Mouse (Mus musculus): ENCODE results near the gene Dguok. TPM values are rescaled to one million over a fixed set of nuclear protein-coding genes. Genes with fewer than 3 reads are reported as not detected.
A peak's percentile ranks its signal among the peaks of the same experiment; 100 is the strongest.

The Dguok gene
- total RNA-seq (2021): 10 to 100 TPM; 44.5 to 47.5 TPM
- long read RNA-seq, experiment 1, transcript Dguok-201 (7 exons, 1,107 nt): major isoform, 73 of 115 reads
- long read RNA-seq, experiment 1, transcript Dguok-202 (6 exons, 1,007 nt): minor isoform, 9 of 115 reads
- long read RNA-seq, experiment 1, partial matches to known transcripts: 25 of 115 reads
- long read RNA-seq, experiment 1, other reads (novel, unspliced or antisense): 7 of 115 reads
- long read RNA-seq, experiment 2, transcript Dguok-201 (7 exons, 1,107 nt): major isoform, 20 of 32 reads
- long read RNA-seq, experiment 2, partial matches to known transcripts: 2 of 32 reads
- long read RNA-seq, experiment 2, other reads (novel, unspliced or antisense): 10 of 32 reads

GRCm38 (mm10) chr6:83506258-83507167 lies at the start of gene Dguok:
TSS of gene Dguok (minus strand) at chr6:83506969.
- peak; percentile 97 to 98 for DNase-seq

GRCm38 (mm10) chr6:83555972-83556371 lies 49.2 kb upstream of the Dguok start:
- no peak for DNase-seq

GRCm38 (mm10) chr6:83548346-83548745 lies 41.6 kb upstream of the Dguok start:
- no peak for DNase-seq

- no peak for DNase-seq
These were observed 39.0 kb upstream of the Dguok start for GRCm38 (mm10) chr6:83545778-83546177.

DNA sequence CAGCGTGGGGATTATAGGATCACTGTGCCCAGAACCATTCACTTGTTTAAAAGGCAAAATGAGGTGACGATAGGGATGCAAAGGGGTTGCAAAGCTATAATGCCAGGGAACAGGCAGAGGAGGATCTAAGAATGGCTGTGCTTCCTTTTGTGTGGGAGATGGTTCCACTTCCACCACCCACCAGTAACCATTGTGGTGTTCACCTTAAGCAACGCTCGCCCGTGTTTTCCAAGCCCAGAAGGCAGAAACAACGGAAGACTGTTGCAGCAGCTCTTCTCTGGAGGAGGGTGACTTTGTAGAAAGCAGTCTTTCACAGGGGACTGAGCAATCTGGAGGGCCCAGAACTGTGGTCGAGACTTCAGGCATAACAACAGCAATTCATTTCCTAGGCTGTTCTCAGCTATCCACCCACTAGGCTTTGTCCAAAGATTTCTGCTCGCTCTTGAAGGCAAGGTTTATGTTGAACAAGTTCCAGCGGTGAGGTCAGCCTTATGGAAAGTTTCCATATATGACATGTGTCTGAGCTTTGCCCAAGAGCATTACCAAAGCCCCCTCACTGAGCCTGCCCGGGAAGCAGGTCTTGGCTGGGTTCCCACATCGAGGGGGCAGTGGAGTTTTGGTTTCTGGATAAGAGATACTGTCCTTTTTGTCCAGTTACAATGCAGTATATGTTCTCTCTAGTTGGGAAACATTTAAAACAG lies 35.1 kb upstream of the Dguok start:
- no peak for DNase-seq

DNA sequence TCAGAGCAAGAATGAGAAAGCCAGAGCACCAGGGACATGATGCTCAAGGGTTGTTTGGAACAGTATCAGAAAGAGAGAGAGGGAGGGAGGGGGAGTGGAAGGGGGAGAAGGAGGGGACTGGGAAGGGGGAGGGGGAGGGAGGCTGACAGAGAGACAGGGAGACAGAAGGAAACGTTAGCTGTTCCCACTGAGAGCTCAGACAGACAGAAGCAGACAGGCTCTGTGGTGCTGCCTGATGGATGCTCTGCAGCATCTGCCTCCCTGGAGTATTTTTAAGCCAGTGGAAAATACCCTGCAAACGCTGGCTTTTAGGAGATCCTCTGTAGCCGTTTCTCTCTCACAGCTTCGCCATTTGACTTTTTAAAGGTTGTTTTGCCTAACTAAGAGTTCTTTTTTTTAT lies 33.2 kb upstream of the Dguok start:
- DNase-seq: no peak

DNA sequence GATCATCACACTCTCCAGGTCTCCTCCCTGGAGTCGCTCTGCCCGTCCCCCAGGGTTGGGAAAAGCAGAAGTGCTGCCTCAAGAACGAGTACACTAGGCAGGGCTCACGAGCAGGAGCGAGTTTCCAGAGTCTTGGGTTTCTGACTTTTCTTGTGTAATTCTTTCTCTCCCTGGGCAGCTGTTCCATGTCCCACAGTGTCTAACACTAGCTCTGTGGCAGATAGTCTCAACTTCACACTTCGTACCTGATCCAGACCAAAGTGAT lies 30.0 kb upstream of the Dguok start:
- no peak for DNase-seq

- DNase-seq: no peak
These were observed 29.4 kb upstream of the Dguok start, which contains the start of gene Actg2 for GRCm38 (mm10) chr6:83536028-83536794. TSS of gene Actg2 (minus strand) at chr6:83536265.

DNA sequence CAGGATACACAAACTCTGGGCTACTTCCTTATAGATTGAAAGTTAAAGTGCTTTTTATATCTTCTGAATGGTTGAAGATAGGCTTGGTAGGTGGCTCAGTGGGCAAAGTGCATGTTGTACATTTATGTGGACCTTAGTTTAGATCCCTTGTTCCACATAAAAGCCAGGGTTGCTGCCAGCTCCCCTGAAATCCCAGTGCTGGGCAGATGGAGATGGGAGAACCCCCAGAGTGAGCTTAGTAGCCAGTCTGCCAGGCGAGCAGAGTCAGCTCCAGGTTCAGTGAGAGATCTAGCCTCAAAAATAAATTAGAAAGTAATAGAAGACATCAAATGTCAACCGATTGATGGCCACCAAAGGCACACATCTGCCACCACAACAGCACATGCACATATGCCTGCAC lies 25.8 kb upstream of the Dguok start:
- no peak for DNase-seq

DNA sequence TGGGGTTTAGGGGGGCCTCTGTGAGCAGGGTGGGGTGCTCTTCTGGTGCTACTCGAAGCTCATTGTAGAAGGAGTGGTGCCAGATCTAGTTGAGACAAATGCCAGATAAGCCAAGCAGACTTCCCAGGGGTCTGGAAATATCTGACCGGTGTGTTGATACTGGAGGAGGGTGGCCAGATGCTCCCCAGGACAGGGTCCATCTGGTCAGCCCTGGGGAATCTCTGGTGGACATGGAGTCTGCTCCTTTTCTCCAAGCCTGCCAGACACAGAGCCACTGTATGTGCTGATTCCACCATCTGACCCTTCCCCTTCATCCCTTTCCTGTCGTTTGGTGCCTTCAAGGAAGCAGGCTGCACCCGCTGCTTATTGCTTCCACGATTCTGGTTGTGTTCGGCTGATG lies 16.4 kb upstream of the Dguok start:
- no peak for DNase-seq

- no peak for DNase-seq
These were observed 15.0 kb upstream of the Dguok start for GRCm38 (mm10) chr6:83521784-83522183.

DNA sequence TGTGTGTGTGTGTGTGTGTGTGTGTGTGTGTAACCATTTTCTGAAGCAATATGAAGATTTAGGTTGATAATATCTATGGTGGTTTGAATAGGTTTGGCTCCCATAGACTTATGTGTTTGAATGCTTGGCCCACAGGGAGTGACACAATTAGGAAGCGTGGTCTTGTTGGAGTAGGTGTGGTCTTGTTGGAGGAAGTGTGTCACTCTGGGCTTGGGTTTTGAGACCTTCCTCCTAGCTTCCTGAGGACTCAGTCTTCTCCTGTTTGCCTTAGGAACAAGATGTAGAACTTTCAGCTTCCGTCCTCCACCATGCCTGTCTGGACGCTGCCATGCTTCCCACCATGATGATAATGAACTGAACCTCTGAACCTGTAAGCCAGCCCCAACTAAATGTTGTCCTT lies 11.9 kb upstream of the Dguok start:
- no peak for DNase-seq

DNA sequence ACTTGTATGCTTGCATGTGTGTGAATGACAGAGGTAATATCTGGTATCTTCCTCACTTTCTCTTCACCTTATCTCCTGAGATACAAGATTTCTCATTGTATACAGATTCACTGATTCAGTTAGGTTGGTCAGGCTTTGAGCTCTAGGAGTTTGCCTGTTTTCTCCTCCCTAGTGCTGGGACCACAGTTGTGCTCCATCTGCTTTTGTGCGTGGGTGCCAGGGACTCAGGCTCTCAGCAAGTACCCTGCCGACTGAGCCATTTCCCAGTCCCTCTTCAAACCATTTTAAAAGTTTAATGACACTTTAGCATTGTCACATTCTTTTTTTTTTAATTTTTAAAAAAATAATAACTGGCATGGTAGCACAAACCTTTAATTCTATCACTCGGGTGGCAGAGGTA lies 8.4 kb upstream of the Dguok start:
- no peak for DNase-seq

- peak; percentile 49 to 72 for DNase-seq
These were observed 5.7 kb upstream of the Dguok start for GRCm38 (mm10) chr6:83512495-83512894.

DNA sequence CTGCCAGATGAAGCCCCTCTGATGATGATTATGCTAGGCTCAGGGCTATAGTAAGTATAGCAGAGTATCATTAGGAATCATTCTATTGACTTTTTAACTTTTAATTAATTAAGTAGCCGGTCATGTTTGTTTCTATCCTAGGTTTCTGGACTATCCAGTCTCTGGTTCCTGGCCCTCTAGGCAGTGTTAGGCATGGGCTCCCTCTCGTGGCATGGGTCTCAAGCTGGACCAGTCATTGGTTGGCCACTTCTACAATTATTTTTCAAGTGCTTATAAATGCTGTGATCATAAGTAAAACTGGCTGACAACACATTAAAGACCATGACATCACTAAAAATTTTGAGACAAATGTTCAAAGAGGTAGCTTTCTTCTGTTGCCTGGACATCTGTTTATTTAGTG lies 3.4 kb upstream of the Dguok start:
- no peak for DNase-seq

DNA sequence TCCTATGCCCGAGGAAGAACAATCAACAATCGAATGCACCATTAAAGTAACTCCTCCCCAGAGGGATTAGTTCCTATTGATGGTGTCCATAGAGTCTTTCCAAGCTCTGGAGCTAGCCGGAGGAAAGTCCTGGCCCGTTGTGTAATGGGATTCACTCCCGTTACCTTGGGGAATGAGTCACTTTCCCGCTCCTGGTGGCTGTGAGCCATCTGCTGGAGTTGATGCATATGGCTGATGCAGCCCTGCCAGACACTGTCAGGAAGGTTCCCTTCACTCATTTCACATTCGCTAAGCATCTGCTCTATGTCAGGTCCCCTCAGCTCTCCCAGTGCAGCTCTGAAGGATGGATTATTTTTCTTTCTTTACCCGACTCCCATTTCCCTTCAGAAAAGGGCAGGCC lies 2.7 kb upstream of the Dguok start:
- DNase-seq: peak; percentile 84 to 87

- DNase-seq: no peak
These were observed 388 bp upstream of the Dguok start for GRCm38 (mm10) chr6:83507168-83507546.

DNA sequence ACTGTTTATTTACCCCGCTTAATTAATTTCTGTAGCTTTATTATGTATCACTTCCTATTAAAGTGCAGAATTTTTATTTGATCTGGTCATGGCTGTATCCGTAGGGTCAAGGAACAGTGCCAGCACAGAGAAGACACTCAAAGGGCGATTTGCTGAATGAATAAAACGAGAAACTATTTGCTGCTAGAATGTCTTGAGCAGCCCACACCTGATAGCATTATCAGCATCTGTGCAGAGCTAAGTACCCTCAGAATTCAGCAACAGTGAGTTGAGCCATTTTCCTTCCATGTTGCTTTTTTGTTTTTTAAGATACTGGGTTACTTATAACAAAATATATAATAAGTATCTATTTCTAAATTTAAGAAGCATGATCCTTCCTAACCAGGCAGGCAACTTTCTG lies 1.2 kb downstream of the Dguok start:
- DNase-seq: no peak

DNA sequence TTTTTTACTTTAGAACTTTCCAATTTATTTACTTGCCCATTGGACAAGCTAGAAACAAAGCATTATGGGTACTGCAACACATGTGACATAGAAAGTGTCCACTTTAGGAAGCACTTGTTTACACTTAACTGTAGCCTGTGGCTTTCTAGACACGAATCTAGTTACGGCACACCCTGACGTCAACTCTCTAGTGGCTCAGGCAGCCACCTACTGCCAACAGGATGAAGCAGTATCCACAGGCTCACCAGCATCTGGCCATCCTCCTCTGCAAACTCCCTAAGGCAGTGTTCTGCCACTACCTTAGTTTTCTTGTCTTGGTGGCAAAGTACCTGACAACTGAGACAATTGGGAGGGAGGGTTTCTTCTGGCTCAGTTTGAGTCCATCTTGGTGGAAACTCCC lies 3.4 kb downstream of the Dguok start:
- no peak for DNase-seq

DNA sequence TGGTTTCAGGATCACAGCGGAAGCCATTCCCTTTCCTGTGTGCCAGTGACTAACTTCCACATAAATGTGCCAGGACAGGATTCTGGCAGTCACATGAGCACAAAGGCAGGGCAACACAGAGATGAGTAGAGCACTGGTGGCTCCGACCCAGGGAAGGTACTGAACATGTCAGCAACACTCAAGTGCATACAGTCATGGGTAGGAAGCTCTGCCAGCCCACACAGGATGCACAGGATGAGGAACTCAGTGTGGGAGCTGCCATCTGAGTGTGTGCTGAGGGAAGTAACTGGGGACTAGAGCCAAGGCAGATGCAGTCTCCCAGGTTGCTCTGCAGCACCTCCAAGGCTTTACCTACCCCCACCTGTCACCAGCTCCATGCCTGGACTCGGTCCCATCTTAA lies 4.1 kb downstream of the Dguok start:
- DNase-seq: no peak

DNA sequence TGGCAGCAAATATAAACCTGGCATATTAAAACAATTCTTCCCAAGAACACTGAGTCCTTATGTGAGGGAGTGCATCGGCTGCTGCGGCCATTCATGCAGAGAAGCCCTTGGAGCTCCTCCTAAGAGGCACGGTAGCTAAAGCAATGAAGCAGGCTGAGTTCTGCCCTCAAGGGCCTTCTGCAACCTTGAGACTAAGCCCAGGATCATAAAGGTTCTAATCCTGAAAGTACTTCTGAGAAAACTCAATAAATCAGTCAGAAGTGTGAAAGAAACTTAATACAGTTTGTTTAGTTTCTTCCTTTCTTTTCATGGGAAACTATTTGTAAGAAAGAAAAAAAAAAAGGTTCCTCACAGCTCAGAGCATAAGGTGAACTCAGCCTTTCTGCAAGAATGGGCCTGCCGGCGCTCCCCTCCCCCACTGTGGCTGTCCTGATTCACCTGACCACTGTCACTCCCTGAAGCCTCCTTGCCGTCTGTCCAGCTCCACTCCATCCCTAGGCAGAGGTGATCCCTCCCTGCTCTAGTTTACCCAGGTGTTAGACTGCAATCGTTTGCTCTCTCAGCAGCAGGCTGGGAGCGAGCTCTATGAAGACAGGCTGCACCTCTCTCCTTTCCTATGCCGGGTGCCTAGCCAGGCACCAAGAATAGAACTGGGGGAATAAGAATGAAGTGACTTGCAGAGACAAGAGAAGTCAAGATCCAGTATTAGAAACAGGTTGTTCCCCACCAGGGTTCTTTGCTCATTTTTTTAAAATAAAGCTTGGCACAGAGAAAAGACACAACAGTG lies 5.1 kb downstream of the Dguok start:
- no peak for DNase-seq

Data from adrenal gland, postnatal 36 days (tissue).